Mouse (Mus musculus) lung, postnatal 10 days (tissue): ENCODE data around the gene Ddx1.
A peak's percentile ranks its signal among the peaks of the same experiment; 100 is the strongest.

Source experiments
- DNase-seq: peaks from one replicate; pipeline ENCODE4 v3.0.0; 2021

Gene Ddx1

DNA sequence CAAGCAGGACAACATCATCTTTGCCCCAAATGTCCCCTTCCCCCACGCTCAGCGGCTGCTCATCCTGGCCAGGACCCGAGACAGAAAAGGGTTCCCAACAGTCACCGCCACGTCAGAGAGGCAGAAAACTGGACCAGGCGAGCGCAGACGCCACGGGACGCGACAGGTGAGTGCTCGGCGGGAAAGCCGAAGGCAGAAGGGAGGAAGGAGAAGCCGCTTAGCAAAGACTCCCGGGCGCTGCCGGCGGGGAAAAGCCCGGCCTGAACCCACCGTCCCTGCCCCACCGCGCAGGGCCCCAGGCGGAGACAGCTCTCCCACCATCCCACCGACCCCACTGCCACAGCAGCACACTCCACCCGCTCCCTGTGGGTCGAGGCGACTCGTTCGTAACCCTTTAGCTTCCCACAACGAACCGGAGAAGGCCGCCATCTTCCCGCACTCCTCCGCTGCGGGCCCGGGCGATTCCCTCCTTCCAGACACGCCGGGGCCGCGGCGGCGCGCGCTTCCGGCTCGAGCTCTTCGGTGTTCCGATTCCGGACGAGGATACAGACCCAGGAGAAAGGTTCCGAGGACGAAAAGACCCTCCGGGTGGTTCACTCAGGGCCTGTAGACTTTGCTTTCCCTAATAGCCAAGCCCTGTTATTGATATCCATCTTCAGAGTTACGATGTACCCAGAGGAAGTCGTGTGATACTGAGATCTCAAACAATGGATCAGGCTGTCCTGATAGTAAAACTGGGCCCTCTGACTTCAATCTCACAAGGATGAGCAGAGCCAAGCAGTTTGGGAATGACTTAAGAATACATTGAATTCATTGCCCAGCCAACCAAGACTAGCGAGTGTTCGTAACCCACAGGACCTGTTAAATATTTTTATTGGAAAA, at the start of gene Ddx1:
Gene Ddx1 (minus strand): TSS at position 523 of the 882 bp plus-strand sequence.
- DNase-seq: peak; percentile 87

- no peak for DNase-seq
These were observed 44.4 kb upstream of the Ddx1 start for GRCm38 (mm10) chr12:13293421-13293881.

- DNase-seq: no peak
These were observed 42.4 kb upstream of the Ddx1 start for GRCm38 (mm10) chr12:13291453-13291852.

GRCm38 (mm10) chr12:13269570-13270390, 20.8 kb upstream of the Ddx1 start:
- no peak for DNase-seq

GRCm38 (mm10) chr12:13268826-13269449, 19.9 kb upstream of the Ddx1 start, which contains the start of gene Nbas:
Gene Nbas (plus strand): TSS chr12:13269133.
- peak; percentile 91 for DNase-seq

DNA sequence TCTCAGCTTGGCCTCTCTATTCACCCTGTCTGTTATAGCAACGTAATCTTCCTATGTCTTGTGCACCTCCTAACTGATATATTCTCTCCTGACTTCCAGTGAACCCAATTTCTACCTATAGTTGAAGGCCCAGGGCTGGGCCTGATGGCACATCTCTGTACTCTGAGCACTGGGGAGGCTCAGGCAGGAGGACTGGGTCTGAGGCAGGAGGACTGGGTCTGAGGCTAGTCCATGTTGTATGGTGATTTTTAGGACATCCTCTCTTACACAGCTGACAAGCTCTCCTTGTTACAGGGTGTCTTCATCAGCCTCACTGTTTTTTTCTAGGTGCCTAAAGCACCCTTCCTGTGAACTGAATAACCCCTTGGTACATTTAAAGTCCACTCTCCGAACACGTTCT, 19.4 kb upstream of the Ddx1 start:
- no peak for DNase-seq

- DNase-seq: no peak
These were observed 6.7 kb upstream of the Ddx1 start for GRCm38 (mm10) chr12:13255701-13256100.

GRCm38 (mm10) chr12:13255068-13255467, 6.1 kb upstream of the Ddx1 start:
- peak; percentile 12 for DNase-seq

DNA sequence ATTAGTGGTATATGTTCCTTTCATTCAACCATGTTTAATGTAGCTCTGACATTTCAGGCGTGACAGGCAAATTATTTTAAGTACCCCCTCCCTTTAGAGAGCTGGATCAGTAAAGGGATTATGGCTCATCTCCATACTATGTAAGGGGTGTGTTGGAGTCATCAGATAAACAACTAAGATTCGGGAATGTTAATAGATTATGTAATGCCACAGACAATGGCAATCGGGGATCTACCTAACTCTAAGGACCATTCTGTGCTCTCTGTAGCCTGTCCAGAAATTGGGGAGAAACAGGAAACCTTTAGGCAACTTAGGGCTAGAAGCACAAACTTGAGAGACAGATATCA, 533 bp upstream of the Ddx1 start:
- no peak for DNase-seq

DNA sequence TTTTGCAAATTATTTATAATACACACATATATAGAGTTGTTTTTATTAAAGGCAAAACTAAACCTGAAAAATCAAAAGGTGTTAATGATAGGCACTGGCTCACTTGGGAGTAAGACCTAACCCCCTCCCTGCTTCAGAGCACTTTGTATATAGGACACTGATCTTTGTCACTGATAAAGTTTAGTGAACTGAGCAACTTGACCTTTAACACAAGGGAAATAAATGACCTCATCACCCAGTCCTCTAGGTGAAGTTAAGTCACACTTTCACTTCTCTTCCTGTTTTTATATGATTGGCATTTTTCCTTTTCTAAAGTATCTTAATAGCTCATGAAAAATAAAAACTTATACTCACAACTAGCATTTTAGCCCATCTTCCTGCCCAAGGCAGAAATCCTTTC, 6.6 kb downstream of the Ddx1 start:
- no peak for DNase-seq

GRCm38 (mm10) chr12:13218101-13218514, 30.9 kb downstream of the Ddx1 start:
- DNase-seq: no peak

DNA sequence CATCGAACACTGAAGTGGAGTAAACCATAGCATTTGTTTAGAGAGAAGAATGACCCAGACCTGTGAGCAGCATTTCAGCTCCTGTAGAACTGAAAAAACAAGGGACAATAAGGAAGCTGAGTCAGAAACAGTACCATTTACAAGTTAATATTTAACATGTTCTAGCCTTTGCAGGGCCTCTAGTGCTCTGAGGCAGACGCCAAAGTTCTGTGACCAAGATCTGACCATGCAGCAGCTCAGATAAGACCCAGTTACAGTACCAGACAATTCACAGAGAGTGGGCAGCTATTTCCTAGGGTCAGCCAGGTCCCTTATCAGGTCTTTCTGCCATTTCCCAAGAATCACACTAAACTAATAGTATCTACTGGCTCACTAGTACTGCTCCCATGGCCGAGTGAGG, 31.4 kb downstream of the Ddx1 start:
- DNase-seq: no peak

- no peak for DNase-seq
These were observed 32.4 kb downstream of the Ddx1 start for GRCm38 (mm10) chr12:13216501-13217103.

DNA sequence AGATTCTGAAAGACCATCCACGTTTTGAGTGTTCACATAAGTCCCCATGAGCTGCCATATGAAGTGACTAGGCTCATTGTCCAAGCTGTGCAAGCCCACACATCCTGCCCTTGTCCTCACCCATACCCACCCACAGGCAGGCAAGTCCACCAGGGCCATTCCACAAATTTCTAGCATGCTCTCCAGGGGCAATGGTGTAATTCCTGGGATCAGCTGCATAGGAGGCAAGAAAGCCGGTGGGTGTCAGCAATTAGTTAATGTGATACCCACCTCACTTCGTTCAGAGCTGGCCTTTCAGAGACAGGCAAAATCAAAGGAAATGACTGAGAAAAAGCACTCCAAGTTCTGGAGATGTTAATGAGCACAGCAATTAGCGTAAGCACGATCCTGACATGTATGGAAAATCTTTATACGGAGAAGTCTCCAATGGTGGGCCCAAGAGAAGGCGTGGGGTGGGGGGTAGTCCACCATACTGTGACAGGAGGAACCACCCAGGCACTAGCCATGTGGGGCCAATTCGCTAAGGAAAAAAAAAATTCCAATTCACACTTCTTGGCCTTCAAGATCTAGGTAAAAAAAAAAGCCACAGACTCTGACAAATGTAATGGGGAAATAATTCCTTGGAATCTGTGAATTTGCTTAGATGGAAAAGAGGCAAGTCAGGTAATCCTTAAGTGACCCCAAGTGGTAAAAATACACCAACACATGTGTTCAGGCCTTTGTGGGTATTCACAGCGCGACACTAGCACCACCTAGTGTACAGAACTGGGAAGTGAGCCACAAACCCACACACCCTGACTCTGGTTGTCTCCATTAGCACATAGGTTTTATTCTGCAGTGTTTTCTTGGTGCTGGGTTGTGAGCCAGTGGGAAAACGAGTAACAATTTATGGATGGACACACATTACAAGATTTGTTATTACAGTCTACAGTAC, 34.4 kb downstream of the Ddx1 start:
- DNase-seq: peak; percentile 90

GRCm38 (mm10) chr12:13211746-13212482, 37.1 kb downstream of the Ddx1 start:
- peak; percentile 81 for DNase-seq

DNA sequence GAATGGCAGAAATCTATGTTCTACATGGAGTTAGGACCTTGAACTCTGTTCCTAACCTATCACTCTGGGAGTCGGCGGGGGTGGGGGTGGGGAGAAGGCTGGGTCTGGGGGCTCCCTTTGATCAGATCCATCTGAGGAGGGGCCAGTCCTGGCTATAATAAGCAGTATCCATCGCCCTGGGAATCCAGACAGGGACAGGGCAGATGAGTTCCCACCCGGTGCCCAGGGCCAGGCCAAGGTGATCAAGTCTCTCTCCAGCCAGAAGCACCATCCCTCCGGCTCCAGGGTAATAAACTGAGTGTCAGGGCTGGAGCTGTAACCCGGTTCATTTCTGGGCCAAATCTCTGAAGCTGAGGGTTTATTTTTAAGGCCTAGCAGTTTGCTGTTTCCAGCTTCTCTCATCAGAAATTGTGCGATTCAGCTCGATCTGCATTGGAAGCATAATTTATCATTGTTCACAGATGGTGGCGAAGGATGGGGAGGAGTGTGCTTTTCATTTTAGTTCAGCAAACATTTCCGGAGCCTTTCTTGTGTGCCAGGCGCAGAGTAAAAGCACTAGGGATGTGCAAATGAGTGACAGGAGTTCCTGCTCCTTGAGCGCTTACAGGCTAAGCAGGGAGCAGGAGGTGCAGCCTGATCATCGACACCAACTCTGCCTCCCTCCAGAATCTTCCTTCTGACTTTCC, 39.2 kb downstream of the Ddx1 start:
- no peak for DNase-seq

DNA sequence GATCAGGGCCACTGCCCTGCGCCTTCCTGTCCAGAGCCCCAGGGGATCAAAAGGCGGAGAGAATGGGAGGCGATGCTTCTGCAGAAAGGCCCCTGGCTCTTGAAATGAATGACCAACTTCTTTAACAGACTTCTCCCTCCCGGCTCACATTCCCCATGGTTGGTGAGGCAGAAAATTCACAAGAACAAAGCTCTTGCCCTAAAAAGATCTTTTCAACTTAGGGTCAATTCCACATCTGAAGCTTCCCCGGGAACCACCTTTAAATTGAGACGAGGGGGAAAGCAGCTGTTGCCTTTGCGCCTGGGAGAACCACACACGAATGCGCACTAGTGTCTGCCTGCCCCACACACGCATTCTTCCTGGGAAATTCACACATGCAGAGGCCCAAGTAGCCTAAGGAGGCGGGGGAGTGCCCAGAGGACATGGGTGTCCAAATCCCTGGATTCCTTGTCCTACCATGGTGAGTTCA, 40.0 kb downstream of the Ddx1 start:
- no peak for DNase-seq

GRCm38 (mm10) chr12:13208517-13208916, 40.5 kb downstream of the Ddx1 start:
- no peak for DNase-seq

DNA sequence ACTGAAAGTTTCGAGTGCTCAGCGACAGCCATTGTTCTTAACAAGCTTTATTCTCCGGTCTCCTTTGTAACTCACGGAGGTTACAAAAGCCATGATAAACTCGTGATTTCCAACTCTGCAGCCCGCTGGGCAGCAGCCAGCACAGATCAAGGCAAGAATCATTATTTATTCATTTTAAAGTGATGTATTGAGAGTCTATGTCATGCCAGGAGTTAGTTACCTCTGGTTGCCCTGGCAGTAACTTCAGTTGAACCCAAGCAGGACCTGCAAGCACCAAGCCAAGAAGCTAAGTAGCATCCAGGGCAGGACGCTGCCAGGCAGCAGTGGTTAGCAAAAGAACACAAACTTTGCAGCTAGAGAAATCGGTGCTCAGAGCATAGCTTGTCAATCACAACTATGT, 41.9 kb downstream of the Ddx1 start:
- no peak for DNase-seq

DNA sequence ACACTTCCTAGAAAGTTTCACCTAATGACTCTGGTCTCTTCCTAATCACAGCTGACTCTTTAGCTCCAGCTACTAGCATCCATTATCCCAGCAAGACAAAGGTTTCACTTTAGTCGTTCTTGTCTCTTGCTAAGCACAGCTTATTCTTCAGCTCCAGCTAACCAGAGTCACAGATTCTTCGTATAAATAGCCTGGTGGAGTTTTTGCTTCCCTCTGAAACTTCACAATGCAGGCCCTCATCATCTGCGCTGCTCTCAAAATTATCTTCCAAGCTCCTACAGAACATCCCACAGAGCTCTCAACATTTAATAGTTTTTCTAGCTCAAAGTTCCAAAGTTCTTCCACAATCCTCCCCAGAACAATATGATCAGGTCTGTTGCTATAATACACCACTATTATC, 43.3 kb downstream of the Ddx1 start:
- DNase-seq: no peak
